Mouse (Mus musculus): ENCODE data around the gene Src. TPM values are rescaled to one million over a fixed set of nuclear protein-coding genes. Genes with fewer than 3 reads are reported as not detected.
"Not testable (repeated sequence)": the region's sequence is repeated elsewhere in the genome, so short reads cannot be mapped to it uniquely, and the experiment has no call there.

Gene Src
- total RNA-seq, 2 experiments from 2014 or later: 2.9 to 3.5 TPM

DNA sequence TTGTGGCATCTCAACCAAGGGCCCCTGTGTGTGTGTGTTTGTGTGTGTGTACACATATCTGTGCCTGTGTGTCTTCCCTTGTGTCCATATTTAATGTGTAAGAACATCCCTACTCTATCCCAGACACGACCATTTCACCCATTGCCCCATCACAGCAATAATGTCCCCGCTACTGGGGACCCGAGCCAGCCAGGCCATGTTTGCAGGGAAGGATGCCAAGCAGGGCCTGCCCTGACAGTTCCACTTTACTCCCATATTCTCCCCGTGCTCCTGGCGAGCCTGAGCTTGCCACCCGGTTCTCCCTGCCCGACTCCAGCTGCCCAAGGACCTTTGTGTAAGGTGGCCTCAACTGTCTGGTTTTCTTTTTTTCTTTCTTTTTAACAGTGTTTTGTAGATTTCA, 53.0 kb downstream of the Src start:
- no peak for DNase-seq
- intact Hi-C loops (cut with DNase I): no loop called here

DNA sequence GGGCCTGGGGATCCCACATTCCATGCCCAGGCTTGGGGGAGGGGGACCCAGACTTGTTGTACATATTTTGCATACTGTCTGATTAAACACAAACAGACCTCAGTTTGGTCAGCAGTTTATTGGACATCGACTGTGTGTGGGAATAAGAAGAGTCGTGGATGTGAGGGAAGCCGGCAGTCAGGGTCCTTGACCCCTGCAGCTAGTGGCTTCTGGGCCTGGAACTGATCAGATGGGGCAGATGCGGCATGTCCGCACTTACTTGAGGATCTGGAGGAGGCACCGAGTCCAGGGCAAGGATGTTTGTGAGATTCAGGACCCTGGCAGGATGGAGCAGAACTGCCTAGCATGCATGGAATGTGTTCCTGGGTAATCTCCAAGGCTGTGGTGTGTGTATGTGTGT, 53.5 kb downstream of the Src start:
- intact Hi-C loops (cut with DNase I): no loop called here
- DNase-seq: no peak

DNA sequence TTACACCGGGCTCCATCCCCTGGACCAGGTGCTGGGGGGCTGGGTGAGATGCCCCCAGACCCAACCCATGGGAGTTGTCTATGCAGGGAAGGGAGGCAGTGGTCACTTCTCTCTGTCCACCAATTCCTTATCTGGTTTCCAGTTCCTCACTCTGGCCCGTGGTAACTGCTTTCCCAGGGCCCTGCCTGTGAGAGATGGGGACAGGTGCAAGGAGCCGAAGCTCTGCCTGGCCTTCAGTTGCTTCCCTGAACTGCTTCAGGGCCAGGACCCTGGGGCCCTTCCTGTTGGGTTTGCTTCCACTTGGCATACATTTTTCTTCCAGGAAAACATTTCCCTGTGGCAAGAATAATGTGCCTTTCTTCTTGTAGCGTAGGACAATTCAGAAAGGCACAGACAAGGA, 54.2 kb downstream of the Src start:
- no peak for DNase-seq
- intact Hi-C loops (cut with DNase I): no loop called here

DNA sequence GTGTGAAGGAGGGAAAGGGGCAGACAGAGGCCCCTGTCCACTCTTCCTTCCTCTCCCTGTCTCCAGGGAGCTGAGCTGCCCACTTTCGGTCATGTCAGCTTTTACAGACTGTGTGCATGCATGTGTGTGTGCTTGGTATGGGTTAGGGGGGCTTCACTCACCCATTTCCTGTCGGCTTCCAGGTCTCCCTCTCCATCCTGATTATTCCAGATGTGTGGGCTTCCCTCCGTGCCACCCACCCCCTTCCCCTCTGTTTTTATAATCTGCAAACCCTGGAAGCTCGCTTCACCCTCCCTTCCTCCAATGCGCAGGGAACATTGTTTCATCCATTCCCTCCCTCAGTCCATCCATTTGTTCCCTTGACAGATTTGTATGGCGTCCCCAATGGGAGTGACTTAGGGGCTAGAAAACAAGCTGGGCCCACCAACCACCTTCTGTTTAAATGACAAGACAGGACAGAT, 56.1 kb downstream of the Src start:
- DNase-seq: no peak
- intact Hi-C loops (cut with DNase I): no loop called here

DNA sequence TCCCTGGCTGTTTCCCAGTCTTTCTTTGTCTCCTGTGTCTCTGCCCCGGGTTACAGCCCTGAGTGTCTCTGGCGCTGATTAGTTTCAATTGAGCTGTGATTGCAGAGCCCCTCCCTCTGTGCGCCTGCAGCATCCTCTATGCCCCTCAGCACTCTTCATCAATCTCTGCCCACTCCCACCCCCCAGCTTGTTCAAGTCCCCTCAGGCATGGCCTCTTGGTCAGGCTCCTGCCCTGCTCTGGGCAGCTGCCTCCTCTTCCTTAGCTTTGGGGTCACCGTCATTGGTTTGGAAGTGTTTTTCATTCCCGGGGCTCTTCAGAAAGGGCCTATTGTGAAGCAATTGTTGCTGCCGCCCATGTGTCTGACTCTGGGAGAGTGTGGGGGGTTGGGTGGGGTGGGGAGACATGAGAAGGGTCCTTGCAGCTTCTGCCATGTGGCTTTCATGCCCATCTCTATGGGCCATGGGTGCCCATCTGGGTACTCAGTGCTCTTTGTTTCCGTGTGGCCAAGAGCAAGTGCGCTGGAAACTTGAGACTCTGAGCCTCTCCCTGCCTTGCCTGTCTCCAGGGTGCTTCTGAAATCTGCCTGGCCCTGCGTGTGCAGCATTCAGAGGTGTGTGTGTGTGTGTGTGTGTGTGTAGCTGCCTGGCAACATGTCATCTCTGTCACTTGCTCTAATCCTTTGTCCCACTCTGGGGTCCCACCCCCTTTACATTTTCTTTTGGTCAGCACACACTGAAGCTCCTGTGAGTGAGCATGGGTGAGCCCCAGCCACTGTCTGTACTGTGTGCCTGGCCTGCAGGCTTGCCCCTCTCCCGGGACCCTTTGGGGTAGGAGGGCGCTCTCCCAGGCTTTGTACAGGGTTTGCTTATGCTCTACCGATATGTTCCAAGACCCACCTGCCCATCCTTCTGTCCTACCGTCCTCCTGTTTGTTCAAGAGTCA, 57.5 kb downstream of the Src start:
- intact Hi-C loops (cut with DNase I): no loop called here

DNA sequence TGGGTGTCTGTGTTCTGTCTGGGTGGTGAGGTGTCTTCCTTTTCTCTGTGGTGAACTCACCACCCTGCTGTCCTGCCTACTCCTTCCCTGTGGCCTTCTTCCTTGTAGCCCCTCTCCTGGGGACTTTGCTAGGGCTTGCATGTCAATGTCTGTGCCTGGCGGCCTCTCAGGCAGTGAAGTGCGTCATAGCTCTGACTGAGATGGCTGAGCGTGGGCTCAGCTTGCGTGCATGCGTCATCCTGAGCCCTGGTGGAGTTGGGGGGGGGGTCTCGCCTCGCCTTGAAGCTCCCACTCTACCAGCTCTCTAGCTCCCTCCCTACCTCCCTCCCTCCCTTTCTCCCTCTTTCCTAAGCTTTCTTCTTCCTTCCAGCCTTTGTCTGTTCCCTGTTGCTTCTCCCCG, 60.4 kb downstream of the Src start:
- DNase-seq: no peak
- intact Hi-C loops (cut with DNase I): no loop called here

More for the DNA sequence above, 57.5 kb downstream of the Src start:
- no peak for DNase-seq

DNA sequence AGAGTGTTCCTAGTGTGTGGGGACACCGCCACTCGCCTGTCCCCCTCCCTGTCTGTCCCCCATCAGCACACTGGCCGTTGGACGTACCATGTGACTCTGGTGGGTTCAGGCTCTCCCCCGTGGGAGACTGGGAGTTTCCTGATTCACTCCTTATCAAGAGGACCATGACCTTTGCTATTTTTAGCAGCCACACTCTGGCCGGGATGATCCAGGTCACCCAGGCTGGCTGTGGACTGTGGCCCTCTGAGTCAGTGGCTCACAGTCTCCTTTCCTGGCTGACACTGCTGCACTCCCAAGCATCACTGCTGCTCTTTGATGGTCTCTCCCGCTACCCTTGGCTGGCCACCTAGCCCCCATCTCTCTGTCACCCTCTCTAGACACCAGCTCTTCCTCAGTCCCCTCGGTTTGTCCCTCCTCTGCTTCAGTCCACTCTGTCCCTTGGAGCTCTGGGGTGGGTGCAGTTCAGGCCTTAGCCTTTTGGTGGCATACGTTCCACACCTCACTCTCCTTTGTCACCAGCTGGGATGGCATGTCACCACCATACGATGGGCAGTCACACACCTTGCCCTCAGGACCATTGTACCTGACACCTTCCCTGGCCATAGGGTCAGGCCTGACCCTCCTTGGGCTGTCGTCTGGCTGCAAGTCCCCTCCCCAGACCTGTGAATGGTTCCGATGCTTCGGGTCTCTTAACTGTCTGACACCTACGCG, 61.8 kb downstream of the Src start:
- intact Hi-C loops (cut with DNase I): loop anchor here (2.0 to 5.0 kb wide), 2 partner anchors 57 to 91 kb away; partner anchors contain the start of gene Blcap
- DNase-seq: no peak

DNA sequence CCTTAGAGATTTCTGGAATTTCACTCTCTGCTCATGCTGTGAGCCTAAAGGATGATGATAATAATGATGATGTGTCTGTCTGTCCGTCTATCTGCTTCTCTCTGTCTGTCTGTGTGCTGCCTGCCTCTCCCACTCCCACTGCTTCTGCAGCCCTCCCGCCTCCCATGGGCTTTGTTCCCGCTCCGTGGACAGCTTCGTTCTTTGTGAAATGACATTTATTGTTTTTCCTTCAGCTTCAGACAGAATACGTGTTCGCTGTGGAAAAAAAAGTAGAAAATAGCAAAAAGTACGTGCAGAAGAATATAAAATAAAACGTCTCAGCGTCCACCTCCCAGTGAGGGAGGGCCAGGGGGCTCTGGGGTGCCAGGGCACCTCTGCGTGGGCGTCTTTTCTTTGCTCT, 64.5 kb downstream of the Src start:
- intact Hi-C loops (cut with DNase I): loop anchor here (5.0 kb wide), 1 partner anchor 55 kb away; no protein-coding TSS in a partner anchor
- DNase-seq: no peak

DNA sequence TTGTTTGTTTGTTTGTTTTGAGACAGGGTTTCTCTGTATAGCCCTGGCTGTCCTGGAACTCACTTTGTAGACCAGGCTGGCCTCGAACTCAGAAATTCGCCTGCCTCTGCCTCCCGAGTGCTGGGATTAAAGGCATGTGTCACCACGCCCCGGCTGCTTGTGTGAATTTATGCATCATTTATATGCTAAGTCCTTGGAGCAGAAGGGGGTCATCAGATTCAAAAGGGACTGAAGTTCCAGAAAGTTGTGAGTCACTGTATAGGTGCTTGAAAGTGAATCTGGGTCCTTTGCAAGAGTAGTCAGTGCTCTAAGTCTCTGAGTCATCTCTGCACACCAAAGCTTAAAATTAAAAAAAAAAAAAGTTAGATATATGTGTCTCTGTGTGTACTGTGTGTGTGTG, 68.3 kb downstream of the Src start:
- DNase-seq; intact Hi-C loops (cut with DNase I): not testable (repeated sequence)

DNA sequence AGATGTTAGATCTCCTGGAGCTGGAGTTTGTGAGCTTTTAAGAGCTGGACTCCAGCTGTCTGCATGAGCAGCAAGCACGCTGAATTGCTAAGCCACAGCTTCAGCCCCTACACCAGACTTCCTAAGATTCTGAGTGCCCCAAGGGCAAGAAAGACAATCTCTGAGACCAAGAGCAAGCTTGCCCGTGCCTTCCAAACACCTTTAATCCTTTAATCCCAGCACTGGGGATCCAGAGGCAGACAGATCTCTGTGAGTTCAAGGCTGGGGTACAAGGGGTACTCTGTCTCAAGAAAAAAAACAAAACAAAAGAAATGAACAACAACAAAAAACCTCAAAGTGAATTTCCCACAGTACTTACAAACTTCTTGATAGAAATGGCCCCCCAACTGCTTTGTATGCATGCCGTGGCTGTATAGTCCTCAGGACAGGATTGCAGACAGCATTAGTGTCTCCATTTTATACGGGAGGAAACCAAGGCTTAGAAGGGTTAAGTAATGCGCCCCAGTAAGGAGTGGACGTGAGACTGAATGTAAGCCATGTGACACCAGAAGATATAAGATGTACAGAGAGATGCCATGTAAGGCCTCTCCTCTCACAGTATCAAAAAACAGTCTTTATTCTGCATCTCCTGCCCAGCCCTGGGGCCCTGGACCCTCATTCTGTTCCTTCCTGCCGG, 68.9 kb downstream of the Src start:
- intact Hi-C loops (cut with DNase I): no loop called here

DNA sequence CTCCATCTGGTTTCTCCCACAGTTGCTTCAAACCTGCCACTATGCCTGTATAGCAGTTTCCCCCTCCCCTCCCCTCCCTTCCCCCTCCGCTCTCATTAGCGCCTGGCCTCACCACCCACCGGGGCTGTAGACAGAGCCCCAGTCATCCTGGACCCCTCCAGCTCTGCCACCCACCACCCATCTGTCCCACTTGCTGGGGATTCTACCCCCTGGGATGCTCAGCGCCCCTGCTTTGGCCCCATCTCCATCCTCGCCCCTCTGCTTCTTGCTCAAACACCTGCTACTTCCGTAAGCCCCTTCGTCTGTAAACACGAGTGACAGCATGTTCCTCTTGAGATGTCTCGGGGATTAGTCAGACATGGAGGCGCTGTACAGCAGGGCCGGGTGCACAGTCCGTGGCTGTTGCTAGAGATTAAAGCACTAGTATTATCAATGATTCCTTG, 69.5 kb downstream of the Src start:
- intact Hi-C loops (cut with DNase I): no loop called here
- no peak for DNase-seq

More for the DNA sequence above, 68.9 kb downstream of the Src start:
- DNase-seq: no peak

DNA sequence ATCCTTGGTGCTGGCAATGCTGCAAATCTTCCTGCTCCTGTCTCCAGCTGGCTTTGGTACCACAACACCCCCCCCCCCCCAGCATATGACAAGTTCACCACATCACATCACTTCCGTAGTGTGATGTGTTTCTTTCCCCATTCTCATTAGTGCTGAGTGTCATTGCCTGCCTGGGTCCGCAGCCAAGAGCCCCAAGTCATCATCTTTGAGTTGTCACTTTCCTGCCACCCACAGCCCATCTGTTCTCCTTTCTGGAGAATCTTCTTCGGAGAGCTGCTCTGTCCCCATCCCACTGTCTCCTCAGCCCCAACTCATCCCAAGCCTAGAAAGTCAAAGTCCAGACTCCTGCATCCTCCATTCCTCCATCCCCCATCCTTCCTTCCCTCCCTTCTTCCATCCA, 75.0 kb downstream of the Src start:
- intact Hi-C loops (cut with DNase I): no loop called here
- DNase-seq: no peak

DNA sequence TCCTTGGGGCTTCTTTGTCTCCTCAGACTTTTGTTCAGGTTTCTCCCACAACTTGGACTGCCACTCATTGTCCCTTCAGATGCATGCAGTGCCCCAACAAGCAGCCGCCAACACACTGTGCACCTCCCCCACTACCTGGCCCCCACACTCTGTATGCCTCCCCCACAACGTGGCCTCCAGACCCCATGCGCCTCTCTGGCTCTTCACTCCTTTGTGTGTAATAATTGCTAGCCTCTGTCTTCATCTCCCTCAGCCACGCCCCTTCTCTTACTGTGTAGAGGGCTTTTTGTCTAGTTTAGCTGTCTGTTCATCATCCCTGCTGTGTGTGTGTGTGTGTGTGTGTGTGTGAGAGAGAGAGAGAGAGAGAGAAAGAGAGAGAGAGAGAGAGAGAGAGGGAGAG, 80.3 kb downstream of the Src start:
- no peak for DNase-seq
- intact Hi-C loops (cut with DNase I): no loop called here

DNA sequence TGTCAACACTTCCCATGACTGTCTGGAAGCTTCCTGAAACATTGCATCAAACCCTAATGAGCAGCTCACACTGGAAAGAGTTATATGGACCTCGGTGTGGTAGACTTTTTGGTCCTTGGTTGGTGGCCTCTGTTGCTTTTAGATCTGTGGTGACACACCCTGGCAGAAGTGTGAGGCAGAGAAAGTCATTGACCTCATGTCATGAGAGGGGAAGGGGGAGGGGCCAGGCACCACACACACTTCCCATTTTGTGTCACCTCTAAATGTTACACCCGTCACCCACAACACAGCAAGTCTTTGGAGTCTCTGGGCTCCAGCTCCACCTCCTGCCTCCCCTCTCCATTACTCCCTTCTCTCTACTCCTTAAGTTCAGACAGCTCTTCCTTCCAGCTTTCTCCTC, 82.1 kb downstream of the Src start:
- DNase-seq: no peak
- intact Hi-C loops (cut with DNase I): no loop called here

DNA sequence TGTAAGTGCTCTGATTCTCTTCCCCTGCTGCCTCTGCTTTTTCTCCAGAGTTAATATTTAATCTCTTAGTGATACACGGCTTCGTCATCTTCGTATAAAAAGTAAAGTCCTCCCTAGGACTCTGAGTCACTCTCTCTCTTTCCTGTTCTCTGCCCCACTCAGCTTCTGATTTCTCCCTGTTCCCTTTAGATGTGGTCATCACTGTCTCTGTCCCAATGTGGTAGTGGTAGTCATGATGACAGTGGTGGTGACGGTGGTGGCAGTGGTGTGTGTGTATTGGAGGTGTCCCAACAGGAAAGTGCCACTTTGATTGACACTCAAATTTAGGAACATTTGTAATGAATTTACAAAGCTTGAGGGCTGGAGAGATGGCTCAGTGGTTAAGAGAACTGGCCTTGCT, 83.1 kb downstream of the Src start:
- intact Hi-C loops (cut with DNase I): no loop called here
- no peak for DNase-seq

DNA sequence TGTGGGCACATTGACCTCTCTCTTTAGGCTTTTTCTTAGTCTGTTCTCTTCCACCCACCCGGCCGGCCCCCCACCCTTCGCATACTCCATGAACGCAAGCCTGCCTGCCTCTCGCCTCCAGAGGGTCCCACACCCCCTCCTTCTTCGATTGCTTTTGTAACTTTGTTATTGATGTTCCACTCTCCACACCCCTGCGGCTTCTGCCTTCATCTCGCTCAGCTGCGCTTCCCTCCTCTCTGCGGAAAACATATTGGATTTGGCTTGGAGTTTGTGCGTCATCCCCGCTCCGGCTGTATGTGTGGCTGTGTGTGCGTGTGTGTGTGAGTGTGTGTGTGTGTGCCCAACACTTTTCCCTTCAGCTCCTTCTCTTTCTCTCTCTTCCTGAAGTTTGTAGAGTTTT, 88.5 kb downstream of the Src start:
- intact Hi-C loops (cut with DNase I): no loop called here

DNA sequence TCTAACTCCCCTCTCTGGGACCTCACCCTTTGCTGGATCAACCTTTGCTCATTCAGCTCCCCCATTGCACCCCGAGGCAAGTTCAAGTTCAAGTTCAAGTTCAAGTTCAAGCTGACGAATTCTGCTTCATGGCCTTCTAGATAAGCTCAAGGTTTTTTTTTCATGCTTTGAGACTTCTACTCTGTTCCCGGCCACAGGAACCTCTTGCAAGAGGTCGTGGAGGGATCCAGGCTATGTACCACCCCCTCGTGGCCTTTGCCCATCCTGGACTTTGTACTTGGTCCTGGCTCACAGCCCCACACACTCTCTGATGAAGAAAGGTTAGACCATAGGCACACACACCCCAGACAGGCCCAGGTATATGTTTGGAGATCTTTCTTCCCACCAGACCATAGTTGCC, 90.9 kb downstream of the Src start:
- intact Hi-C loops (cut with DNase I): no loop called here
- DNase-seq: no peak

More for the DNA sequence above, 88.5 kb downstream of the Src start:
- DNase-seq: no peak

DNA sequence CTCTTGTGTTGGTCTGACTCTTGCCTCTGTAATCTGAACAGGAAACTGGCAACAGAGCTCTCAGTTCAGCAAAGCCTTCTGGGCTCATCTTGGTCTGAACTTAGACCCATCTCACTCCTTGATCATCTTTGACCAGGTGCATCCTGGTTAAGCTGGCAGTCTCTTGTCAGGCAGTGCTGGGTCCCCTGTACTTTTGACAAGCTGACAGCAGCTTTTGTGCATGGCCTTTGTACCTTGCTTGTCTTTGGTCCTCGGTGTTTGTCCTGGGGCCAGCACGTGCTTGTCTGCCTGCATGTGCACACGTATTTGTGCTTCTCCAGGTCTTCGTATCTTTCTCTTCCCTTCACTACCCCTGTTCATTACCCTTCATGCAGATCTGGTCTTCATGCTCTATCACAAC, 91.8 kb downstream of the Src start:
- intact Hi-C loops (cut with DNase I): no loop called here
- DNase-seq: no peak

DNA sequence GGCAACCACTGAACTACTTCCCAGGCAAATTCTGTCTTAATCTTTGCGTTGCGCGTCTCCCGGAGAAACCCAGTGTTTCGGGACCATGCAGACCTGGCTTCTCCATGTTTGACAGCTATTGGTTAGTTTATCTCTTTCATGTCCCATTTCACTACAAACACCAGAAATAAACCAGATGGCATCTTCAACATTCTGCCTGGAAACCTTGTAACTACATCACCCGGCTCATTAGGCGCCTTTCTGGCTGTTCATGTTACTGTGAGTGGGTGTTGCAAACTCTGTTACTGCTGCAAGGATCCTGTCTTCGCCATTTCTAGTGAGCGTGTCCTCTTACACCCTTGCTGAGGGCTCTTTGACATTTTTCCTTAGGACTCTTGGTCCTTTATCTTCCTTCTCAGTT, 94.6 kb downstream of the Src start:
- intact Hi-C loops (cut with DNase I): no loop called here
- DNase-seq: no peak

DNA sequence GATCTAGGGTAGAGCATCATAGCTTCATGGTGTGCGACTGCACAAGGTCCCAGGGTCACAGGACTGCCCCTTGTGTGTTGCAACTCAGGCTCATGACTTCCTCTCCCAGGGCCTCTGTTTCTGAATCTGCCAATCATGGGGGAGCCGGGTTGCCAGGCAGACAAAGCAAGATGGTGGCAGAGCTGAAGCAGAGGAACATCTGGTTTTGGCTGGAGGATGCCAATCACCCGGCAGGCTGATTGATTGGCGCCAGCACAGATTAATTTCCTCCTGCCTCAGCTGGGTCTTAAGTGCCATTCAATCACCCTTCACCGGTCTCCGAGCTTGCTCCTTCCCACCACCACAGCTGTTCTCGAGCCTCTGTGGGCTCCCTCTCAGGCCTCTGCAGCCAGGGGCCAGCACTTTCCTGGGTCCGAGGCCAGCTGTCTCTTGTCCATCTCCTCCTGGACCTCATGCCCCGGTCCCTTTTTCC, 95.5 kb downstream of the Src start:
- no peak for DNase-seq
- intact Hi-C loops (cut with DNase I): no loop called here

DNA sequence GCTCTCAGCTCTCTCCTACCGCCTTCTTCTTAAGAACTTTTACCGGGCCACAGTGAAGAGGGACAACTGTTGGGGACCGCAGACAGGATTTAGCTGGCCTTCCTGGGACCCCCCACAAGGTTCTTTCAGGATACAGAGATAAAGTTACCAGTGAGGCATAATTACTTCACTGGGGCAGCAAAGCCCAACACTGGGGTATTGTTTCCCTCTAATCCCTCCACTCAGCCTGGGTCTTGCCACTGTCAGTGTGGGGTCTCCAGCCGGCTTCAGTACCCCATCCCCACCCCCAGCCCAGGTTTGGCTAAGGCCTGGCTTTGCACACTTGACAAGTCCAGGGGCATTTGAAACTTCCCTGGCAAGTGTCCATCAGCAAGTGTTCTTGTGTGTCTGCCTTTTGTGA, 96.1 kb downstream of the Src start:
- intact Hi-C loops (cut with DNase I): no loop called here
- no peak for DNase-seq

Data from gastrocnemius, postnatal 36 days (tissue).